Comparison of ENCODE assay signal across 7 mouse cellular contexts in the genomic region with DNA sequence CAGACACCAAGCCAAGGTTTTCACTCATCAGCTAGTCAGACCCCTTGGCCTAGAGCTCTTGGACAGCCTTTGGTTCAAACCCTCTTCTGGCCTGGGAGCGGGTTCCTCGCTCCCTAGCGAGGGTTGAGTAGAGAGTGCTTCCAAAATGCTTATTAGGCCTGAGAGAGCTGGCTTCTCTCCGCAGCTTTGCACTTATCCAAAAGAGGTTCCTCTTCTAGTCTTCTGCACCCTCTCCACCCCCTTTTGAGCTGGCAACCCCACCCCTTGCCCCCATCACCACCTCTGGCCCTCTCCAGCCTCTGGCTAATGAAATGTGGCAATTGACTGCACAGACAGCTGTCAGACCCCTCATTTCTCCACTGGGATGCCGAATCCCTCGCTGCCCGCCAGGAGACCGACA. TPM values are rescaled to one million over a fixed set of nuclear protein-coding genes. Genes with fewer than 3 reads are reported as not detected.
DNase-seq lines count a peak whose midpoint lies in the region; ATAC-seq and TF ChIP-seq lines count a peak whose summit lies in the region.

TSS of gene Dnajc22 (plus strand) at position 301 of the 400 bp plus-strand sequence.

- TF ChIP-seq CTCF in lung, adult 2 months (IDR thresholded peaks at IDR 0.05; ENCODE audit: insufficient read depth, low read length) = no peak
- no peak for TF ChIP-seq CTCF in olfactory bulb, adult 2 months (IDR thresholded peaks at IDR 0.05; ENCODE audit: insufficient read depth, low read depth, low read length)

- H3K4me2 ChIP-seq in forebrain, embryonic 11.5 days (ENCODE audit: low read depth, low read length, severe bottlenecking) = peak within 1 kb of the TSS; percentile 87
- peak within 1 kb of the TSS; percentile 77 for H3K4me2 ChIP-seq in limb, embryonic 12.5 days

- H3K9ac ChIP-seq in forebrain, embryonic 11.5 days (ENCODE audit: low read length) = peak within 1 kb of the TSS; percentile 62
- peak within 1 kb of the TSS; percentile 51 for H3K9ac ChIP-seq in limb, embryonic 12.5 days (replicated peaks)

- WGBS in lung, adult 2 months = 68% methylated on average over 8 of the region's 8 CpGs
- WGBS in forebrain, embryonic 11.5 days = 11% methylated on average over 8 of the region's 8 CpGs
- WGBS in limb, embryonic 12.5 days = 9% methylated on average over 8 of the region's 8 CpGs
- 86% methylated on average over 8 of the region's 8 CpGs for WGBS in olfactory bulb, adult 2 months

- DNase-seq in lung, adult 2 months = no peak
- DNase-seq in lung, postnatal 14 days = no peak
- DNase-seq in forebrain, embryonic 11.5 days (ENCODE audit: low spot score) = no peak
- no peak for DNase-seq in Muller cell, postnatal 12 days (ENCODE audit: inconsistent ontology term)
- DNase-seq in gastrocnemius, postnatal 14 days = no peak

- H3K4me1 ChIP-seq in lung, adult 2 months (ENCODE audit: control insufficient read depth, insufficient read depth, low read length) = peaks cover 11% of the 10 kb centered on the region
- peaks cover 27% of the 10 kb centered on the region for H3K4me1 ChIP-seq in forebrain, embryonic 11.5 days (replicated peaks; ENCODE audit: control insufficient read depth, insufficient read depth, low read length)
- H3K4me1 ChIP-seq in limb, embryonic 12.5 days (replicated peaks) = peaks cover 43% of the 10 kb centered on the region
- H3K4me1 ChIP-seq in olfactory bulb, adult 2 months (ENCODE audit: control insufficient read depth, insufficient read depth, low read length) = peaks cover 35% of the 10 kb centered on the region

- peaks cover 86% of the 10 kb centered on the region for H3K27me3 ChIP-seq in forebrain, embryonic 11.5 days (ENCODE audit: control insufficient read depth, insufficient read depth, low read length)
- peaks cover 98% of the 10 kb centered on the region for H3K27me3 ChIP-seq in limb, embryonic 12.5 days

- intact Hi-C loops in gastrocnemius, postnatal 14 days (cut with DNase I; ENCODE audit: low total_unique reads) = loop anchor here (5.0 kb wide), 1 partner anchor 41 kb away; no protein-coding TSS in a partner anchor

- H3K36me3 ChIP-seq in forebrain, embryonic 11.5 days (ENCODE audit: control insufficient read depth, insufficient read depth, low read length) = no peaks in the 10 kb centered on the region
- no peaks in the 10 kb centered on the region for H3K36me3 ChIP-seq in limb, embryonic 12.5 days

- no peak within 1 kb of the TSS for H3K27ac ChIP-seq in forebrain, embryonic 11.5 days (ENCODE audit: low read depth, low read length)
- H3K27ac ChIP-seq in limb, embryonic 12.5 days = no peak within 1 kb of the TSS
- no peak within 1 kb of the TSS for H3K27ac ChIP-seq in olfactory bulb, adult 2 months (ENCODE audit: insufficient read depth, low read depth, low read length)

- ATAC-seq in forebrain, embryonic 11.5 days (replicated peaks; ENCODE audit: low FRiP score) = no peak
- ATAC-seq in limb, embryonic 12.5 days (ENCODE audit: insufficient number of reproducible peaks, insufficient read depth, low FRiP score, low TSS enrichment, low read depth) = no peak

- peak within 1 kb of the TSS; percentile 5 for H3K4me3 ChIP-seq in lung, adult 2 months (replicated peaks; ENCODE audit: extremely low read depth, low read depth, low read length)
- peak within 1 kb of the TSS; percentile 40 for H3K4me3 ChIP-seq in forebrain, embryonic 11.5 days (ENCODE audit: low read depth, low read length)
- H3K4me3 ChIP-seq in limb, embryonic 12.5 days (replicated peaks) = peak within 1 kb of the TSS; percentile 44
- H3K4me3 ChIP-seq in olfactory bulb, adult 2 months (ENCODE audit: insufficient read depth, low read depth, low read length) = peak within 1 kb of the TSS; percentile 54

- no peaks in the 10 kb centered on the region for H3K9me3 ChIP-seq in forebrain, embryonic 11.5 days (ENCODE audit: control insufficient read depth, low read length)
- no peaks in the 10 kb centered on the region for H3K9me3 ChIP-seq in limb, embryonic 12.5 days

- TF ChIP-seq POLR2A in lung, adult 2 months (IDR thresholded peaks at IDR 0.05; ENCODE audit: borderline replicate concordance, extremely low read depth, low read depth, low read length) = no peak
- TF ChIP-seq POLR2A in olfactory bulb, adult 2 months (IDR thresholded peaks at IDR 0.05; ENCODE audit: insufficient read depth, low read depth, low read length) = no peak

RNA-seq across cellular contexts. Expression of gene Dnajc22, which starts in this region (rescaled TPM):
- 0.23 and 0.53 TPM in 2 replicates for polyA plus RNA-seq in lung, adult 2 months (2012; rRNA removed)
- polyA plus RNA-seq in forebrain, embryonic 11.5 days (2014; fragmentation: Nextera tagmentation; extraction: Ambion mirVana) = 0.16 and 0.40 TPM in 2 replicates
- polyA plus RNA-seq in limb, embryonic 12.5 days (2016; fragmentation: Nextera tagmentation; extraction: Ambion mirVana) = 1.2 and 1.7 TPM in 2 replicates
- polyA plus RNA-seq in olfactory bulb, adult 2 months (2012; ENCODE audit: insufficient read depth, insufficient read length, low replicate concordance, missing spikeins) = not detected in 2 replicates
- total RNA-seq in gastrocnemius, postnatal 14 days (2021) = under 1 TPM in 1 of 2 experiments, not detected in 1; 0.12 TPM
